Mouse (Mus musculus): ENCODE measurements around the gene Usp24.

Usp24 gene

GRCm38 (mm10) chr4:106315921-106316350, at the start of gene Usp24:
Usp24 (plus strand) TSS chr4:106316213.
- peak; percentile 56 for DNase-seq (ENCODE audit: low read depth, low spot score)

- no peak for DNase-seq (ENCODE audit: low read depth, low spot score)
Measured at GRCm38 (mm10) chr4:106276937-106277336, 39.1 kb upstream of the Usp24 start.

GRCm38 (mm10) chr4:106279177-106279576, 36.8 kb upstream of the Usp24 start:
- DNase-seq (ENCODE audit: low read depth, low spot score): no peak

- no peak for DNase-seq (ENCODE audit: low read depth, low spot score)
Measured at GRCm38 (mm10) chr4:106281128-106281491, 34.9 kb upstream of the Usp24 start.

- no peak for DNase-seq (ENCODE audit: low read depth, low spot score)
Measured at GRCm38 (mm10) chr4:106281492-106282122, 34.4 kb upstream of the Usp24 start.

GRCm38 (mm10) chr4:106282123-106282510, 33.9 kb upstream of the Usp24 start:
- no peak for DNase-seq (ENCODE audit: low read depth, low spot score)

- no peak for DNase-seq (ENCODE audit: low read depth, low spot score)
Measured at GRCm38 (mm10) chr4:106286958-106287743, 28.9 kb upstream of the Usp24 start.

DNA sequence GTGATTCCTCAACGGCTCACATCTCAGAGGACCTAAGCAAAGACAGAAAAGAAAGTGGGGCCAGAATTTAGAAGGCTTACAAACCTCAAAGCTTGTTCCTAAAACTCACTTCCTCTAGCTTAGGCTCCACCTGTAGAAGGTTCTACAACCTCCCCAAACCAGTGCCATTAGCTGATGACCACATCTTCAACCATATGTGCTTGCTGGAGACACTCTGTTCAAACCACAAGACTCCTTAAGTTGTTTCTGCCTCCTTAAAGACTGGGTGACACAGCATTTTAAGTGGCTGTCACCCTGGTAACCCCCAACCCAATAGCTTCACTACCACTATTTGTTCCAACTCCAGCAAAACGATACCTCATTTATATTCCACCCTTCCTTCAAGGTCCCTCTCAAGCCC, 25.8 kb upstream of the Usp24 start:
- DNase-seq (ENCODE audit: low read depth, low spot score): no peak

DNA sequence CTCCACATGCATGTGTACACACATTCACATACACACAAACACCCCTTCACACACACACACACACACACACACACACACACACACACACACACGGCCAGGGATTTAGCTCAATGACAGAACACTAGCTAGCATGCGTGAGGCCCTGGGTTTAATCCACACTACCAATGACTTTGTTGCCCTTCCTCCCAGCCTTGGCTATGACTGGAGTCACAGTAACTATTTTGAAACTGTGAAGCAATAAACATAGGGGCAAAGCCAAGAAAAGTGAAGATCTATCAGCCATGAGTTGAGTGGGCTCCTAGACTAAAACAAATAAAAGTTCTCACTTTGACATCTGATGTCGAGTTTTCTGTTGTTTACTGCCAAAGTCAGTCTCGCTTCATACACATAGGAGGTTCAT, 23.2 kb upstream of the Usp24 start:
- no peak for DNase-seq (ENCODE audit: low read depth, low spot score)

- no peak for DNase-seq (ENCODE audit: low read depth, low spot score)
Measured at GRCm38 (mm10) chr4:106293378-106294090, 22.5 kb upstream of the Usp24 start.

- no peak for DNase-seq (ENCODE audit: low read depth, low spot score)
Measured at GRCm38 (mm10) chr4:106295696-106296095, 20.3 kb upstream of the Usp24 start.

DNA sequence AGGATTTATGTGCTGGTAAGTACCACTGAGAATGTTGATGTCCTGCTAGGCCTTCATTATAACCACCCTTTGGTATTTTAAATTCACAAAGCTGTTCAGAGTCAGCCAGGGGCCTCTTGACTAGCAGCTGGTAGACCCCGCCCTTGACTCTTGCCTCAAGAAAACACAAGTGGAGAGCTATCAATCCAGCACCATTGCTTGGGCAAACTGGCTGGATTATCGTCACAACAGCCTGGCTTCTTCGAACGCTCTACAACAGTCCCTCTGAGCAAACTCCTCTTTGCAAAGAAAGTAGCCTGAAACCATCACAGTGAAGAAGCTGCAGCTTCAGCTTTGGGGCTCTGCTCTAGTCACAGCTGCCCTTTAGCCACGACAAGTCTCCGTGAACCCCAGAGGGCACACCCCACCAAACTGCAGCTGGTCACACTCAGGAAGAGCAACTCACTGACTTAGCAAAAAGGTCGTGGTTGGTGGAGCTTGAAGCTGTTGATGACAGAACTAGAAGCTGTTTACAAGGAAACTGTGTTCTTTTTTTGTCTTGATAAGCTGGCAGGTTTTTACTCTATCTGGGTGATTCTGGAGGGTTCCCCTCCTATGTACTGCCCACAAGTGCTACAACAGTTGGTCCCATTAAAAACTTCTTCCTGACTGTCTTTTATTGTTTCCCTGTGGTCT, 19.5 kb upstream of the Usp24 start:
- no peak for DNase-seq (ENCODE audit: low read depth, low spot score)

- DNase-seq (ENCODE audit: low read depth, low spot score): no peak
Measured at GRCm38 (mm10) chr4:106301346-106301745, 14.7 kb upstream of the Usp24 start.

- DNase-seq (ENCODE audit: low read depth, low spot score): no peak
Measured at GRCm38 (mm10) chr4:106308090-106308489, 7.9 kb upstream of the Usp24 start.

- no peak for DNase-seq (ENCODE audit: low read depth, low spot score)
Measured at GRCm38 (mm10) chr4:106312651-106313050, 3.4 kb upstream of the Usp24 start.

- no peak for DNase-seq (ENCODE audit: low read depth, low spot score)
Measured at GRCm38 (mm10) chr4:106313070-106313469, 2.9 kb upstream of the Usp24 start.

DNA sequence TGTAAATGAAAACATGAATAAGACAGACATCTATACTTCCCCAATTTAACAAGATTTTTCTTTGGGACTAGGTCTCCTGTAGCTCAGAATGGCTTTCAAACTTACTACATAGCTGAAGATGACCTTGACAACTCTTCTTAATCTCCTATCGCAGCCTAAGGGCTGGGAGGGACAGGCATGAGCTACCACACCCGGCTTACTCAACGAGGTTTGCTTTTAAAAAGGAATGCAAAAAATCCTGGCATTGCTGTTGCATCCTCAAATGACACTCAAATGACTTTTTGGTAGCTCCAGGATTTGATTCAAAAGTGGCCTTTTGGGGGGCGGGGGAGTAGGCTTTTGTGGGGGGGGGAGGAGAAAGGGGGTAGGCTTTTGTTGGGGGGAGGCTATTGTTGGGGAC, 2.1 kb upstream of the Usp24 start:
- DNase-seq (ENCODE audit: low read depth, low spot score): no peak

- no peak for DNase-seq (ENCODE audit: low read depth, low spot score)
Measured at GRCm38 (mm10) chr4:106314291-106314690, 1.7 kb upstream of the Usp24 start.

DNA sequence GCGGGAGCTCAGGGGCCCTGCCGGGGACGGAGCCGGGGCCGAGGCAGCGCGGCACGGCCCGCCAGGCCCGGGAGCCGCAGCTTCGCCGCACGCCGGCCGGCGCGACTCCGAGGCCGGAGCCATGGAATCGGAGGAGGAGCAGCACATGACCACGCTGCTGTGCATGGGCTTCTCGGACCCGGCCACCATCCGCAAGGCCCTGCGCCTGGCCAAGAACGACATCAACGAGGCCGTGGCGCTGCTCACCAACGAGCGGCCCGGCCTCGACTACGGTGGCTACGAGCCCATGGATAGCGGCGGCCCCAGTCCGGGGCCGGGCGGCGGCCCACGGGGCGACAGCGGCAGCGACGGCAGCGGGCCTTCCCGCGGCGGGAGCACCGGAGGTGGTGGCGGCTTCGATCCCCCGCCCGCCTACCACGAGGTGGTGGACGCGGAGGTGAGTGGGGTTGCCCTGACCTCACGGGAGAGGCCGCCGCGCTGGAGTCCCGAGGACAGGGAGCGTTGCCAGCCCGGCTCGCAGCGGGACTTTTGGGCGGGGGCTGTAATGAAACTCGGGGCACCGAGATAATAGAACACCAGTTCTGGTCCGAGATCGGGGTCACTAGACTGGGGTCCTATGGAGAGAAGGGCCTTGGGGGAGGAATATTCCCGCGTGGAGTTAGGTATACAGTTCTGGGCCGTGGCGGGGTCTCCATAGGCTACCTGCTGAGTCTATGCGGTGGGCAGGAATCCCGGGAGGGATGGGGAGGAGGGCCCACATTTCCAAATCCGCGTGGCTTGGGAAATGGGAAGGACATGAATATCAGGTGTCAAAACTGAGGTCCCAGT, 552 bp downstream of the Usp24 start:
- no peak for DNase-seq (ENCODE audit: low read depth, low spot score)

GRCm38 (mm10) chr4:106317179-106318055, 1.4 kb downstream of the Usp24 start:
- DNase-seq (ENCODE audit: low read depth, low spot score): no peak

Data from retina, adult 2 months (tissue).